Mouse (Mus musculus): ENCODE measurements around the gene Zfp346. TPM values are rescaled to one million over a fixed set of nuclear protein-coding genes. Genes with fewer than 3 reads are reported as not detected.
"Not testable (repeated sequence)": the region's sequence is repeated elsewhere in the genome, so short reads cannot be mapped to it uniquely, and the experiment has no call there.

Gene Zfp346
- total RNA-seq (2021) = 10 to 100 TPM; 44.3 to 54.4 TPM
- long read RNA-seq, experiment 1, transcript Zfp346-201 (7 exons, 3,333 nt) = major isoform, 5 of 25 reads
- long read RNA-seq, experiment 1, partial matches to known transcripts = 1 of 25 reads
- long read RNA-seq, experiment 1, other reads (novel, unspliced or antisense) = 14 of 25 reads
- long read RNA-seq, experiment 2, transcript Zfp346-201 (7 exons, 3,333 nt) = major isoform, 17 of 55 reads
- long read RNA-seq, experiment 2, transcript Zfp346-204 (3 exons, 644 nt) = minor isoform, 5 of 55 reads
- long read RNA-seq, experiment 2, partial matches to known transcripts = 3 of 55 reads
- long read RNA-seq, experiment 2, other reads (novel, unspliced or antisense) = 27 of 55 reads

DNA sequence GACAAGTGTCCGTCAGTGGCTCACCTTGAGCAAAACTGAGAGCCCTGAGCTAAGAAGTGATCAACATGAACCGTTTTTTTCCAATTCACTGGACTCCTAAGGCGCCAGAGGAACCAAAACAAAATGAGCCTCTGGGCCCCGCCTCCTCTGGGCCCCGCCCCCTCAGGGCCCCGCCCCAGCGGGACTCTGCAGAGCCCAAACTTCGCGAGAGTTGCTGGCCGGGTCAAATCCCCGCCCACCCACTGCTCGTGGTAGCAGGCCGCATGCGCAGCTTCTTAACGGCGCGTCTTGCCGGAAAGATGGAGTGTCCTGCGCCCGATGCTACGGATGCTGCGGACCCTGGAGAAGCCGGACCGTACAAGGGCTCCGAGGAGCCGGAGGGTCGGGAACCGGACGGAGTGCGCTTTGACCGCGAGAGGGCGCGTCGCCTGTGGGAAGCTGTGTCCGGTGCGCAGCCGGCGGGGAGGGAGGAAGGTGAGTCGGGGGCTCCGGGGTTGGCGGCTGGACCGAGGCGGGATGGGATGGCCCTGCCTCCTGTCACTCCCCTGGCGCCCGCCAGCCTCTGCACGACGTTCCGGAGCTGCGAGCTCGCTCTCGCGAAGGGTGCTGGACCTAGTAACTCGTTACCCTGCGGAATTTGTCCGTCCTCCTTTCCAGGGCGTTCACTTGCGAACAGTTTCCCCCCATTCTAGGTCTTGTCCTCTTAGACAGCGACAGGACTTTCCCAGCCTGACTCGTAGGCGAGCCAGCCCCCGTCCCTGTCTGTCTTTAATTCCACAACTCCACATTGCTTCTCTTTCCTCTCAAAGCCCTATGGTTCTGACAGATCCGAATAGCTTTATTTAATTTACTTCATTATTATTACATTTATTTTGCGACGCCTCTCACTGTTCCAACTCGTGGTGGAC lies at the start of gene Zfp346:
Zfp346 (plus strand) TSS at position 267 of the 908 bp plus-strand sequence.
- DNase-seq (ENCODE audit: low spot score in 2 of 2) = peak; percentile 96 to 97

DNA sequence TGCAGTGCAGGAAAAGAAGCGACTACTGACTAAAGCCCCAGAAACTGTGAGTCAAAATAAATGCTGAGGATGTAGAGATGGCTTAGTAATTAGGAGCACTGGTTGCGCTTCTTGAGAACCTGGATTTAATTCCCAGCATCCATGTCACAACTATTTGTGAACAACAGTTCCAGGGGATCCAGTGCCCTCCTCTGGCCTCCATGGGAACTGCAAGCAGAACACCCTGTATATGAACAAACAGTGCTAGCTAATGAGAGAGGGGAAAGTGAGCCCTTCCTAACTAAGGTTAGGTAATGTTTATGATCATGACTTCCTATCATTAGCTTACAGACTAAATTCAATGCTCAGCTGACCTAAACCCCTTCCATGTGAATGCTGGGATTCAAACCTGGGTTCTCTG lies 47.1 kb upstream of the Zfp346 start:
- DNase-seq (ENCODE audit: low spot score in 2 of 2) = peak in 1 of 2 experiments; percentile 25

GRCm38 (mm10) chr13:55063276-55063675 lies 41.8 kb upstream of the Zfp346 start:
- no peak for DNase-seq (ENCODE audit: low spot score in 2 of 2)

GRCm38 (mm10) chr13:55069719-55070118 lies 35.4 kb upstream of the Zfp346 start:
- DNase-seq (ENCODE audit: low spot score in 2 of 2) = no peak

- no peak for DNase-seq (ENCODE audit: low spot score in 2 of 2)
Measured at GRCm38 (mm10) chr13:55071322-55071721, 33.8 kb upstream of the Zfp346 start.

DNA sequence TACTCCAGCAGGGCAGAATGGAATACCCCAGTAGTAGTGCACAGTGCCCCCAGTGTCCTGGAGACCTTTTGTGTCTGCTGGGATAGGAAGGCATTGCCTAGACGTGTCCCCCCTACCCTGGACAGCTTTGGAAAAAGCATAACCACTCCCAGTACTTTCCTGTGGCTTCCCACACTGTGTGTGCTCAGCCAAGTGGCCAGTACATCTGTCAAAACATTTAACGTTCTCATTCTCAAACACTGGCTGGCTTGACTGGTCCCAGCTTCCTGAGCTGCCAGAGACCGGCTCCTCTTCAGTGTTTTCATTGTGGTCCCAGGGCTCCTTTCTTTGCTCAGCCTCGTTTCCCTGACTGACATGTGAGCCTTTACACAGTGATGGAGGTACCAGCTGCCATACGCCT lies 29.5 kb upstream of the Zfp346 start:
- DNase-seq (ENCODE audit: low spot score in 2 of 2) = no peak

DNA sequence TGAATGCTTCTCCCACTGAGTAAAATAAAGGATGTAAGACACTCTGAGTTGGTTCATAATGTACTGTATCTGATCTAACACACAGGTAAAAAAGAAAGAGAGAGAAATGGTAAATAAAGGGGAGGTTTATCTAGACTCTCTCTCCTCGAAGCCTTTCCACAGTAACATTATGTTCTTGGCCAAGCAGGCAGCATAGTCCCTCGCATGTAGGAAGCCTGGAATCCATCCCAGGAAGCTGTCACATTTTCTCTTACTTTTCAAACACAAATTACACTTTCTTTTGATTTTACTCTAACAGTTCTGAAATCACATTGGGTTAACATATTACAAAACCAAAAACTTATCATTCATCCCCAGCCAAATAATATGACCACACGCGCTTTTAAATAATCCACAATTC lies 12.5 kb upstream of the Zfp346 start:
- no peak for DNase-seq (ENCODE audit: low spot score in 2 of 2)

- DNase-seq (ENCODE audit: low spot score in 2 of 2) = not testable (repeated sequence)
Measured at GRCm38 (mm10) chr13:55097841-55098240, 7.3 kb upstream of the Zfp346 start.

GRCm38 (mm10) chr13:55099066-55099725 lies 5.9 kb upstream of the Zfp346 start:
- DNase-seq (ENCODE audit: low spot score in 2 of 2) = no peak

DNA sequence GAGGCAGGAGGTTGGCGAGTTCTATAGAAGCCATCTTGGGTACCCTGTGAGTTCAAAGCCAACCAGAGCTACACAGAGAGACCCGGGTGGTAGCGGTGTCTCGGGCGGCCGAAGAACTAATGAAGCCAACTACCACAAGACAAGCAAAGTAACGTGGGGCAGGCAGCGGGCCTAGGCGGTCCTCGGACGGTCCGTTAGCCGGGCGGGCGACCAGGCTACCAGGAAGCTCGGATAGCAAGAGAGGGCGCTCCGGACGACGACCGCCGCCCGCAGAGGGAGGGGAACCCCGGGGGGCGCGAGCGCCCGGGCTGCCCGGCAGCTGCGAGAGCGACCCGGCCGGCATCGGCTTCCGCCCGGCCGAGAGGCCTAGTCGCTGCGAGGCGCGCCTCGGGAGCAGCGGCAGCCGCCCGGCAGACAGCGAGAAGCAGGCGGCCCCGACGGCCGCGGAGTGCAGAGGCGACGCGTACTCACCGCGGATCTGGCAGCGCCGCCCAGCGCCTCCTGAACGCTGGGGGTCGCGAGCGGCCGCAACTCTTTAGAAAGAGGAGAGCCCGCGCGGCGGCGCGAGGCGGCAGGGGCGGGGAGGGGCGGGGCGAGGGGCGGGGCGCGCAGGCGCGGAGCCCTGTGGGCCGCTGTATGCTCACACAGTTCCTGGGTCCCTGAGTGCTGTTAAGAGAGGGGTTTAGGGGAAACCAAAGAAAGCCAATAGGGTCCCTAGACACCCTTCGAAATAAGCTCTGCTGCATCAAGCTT lies 5.2 kb upstream of the Zfp346 start, which contains the start of gene Uimc1:
Uimc1 (minus strand) TSS at position 575 of the 753 bp plus-strand sequence.
- DNase-seq (ENCODE audit: low spot score in 2 of 2) = peak; percentile 79

DNA sequence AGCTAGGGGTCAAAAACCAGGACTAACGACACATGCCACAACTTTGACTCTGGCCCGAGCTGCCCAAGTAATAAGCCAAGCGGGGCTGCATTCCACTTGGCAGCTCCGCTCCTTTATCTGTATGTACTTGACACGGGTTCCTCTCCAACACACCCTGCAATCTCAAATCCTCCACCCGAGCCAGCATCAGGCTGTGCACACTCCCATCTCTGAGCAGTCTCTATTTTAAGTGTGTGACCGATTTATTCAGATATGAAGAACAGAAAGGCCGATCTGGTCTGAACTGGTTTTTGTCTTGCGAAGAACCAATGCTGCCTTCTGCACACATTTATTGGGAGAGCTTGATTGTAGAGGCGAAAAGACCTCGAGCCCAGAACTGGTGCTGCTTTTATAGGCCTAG lies 3.5 kb upstream of the Zfp346 start:
- no peak for DNase-seq (ENCODE audit: low spot score in 2 of 2)

GRCm38 (mm10) chr13:55102366-55102765 lies 2.7 kb upstream of the Zfp346 start:
- DNase-seq (ENCODE audit: low spot score in 2 of 2) = no peak

DNA sequence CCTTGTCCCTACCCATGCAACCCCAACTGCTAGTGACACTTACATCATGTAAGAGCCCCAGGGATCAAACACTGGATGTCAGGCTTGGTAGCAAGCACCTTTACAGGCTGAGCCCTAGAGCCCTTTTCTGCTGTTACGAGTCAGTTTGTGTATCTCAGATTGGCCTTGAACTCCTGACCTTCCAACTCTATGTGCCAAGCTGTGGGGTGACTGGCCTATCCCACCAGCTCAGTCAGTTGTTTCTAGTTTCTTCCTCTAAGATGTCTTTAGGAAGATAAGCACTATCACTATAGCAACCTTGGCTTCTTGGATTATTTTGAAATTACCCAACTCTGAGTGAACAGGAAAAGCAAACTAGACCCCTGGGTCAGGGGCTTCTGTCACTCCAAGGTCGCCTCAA lies 1.8 kb upstream of the Zfp346 start:
- no peak for DNase-seq (ENCODE audit: low spot score in 2 of 2)

GRCm38 (mm10) chr13:55105953-55106691 lies 1.0 kb downstream of the Zfp346 start:
- DNase-seq (ENCODE audit: low spot score in 2 of 2) = peak in 1 of 2 experiments; percentile 49

DNA sequence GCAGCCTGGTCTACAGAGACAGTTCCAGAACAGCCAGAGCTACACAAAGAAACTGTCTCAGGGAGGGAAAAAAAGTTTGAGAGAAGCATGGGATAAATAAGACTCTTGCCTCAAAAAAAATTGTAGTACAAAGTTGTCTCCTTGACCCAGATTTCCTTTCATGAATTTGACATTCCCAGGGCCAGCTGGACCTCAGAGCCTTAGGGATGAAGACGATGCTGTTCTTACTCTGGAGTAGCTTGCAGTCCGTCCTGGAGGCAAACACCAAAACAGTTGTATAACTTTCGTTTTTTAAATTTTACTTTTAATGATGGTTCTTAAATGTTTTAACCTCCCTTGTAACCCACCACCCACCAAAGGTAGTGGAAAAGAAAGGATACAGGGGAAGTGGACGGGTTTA lies 2.0 kb downstream of the Zfp346 start:
- DNase-seq (ENCODE audit: low spot score in 2 of 2) = no peak

GRCm38 (mm10) chr13:55107694-55108093 lies 2.6 kb downstream of the Zfp346 start:
- DNase-seq (ENCODE audit: low spot score in 2 of 2) = peak; percentile 44 to 66

DNA sequence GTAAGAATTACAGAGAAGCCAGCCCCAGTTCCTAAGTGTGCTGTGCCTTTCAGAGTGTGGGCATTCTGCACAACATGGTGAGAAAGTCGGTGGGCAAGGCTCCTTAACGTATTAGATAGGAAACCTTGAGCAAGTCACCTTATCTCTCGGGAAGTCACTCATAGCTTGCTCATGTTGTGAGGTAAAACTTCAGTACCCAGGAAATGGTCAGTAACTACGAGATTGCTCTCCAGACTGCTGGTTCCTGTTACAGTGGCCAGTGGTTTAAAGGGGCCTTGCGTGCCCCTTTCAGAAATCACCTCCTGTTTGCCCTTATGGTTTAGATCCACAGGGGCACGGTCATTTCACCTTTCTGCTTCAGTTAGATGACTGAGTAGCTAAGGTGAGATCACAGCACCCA lies 9.3 kb downstream of the Zfp346 start:
- no peak for DNase-seq (ENCODE audit: low spot score in 2 of 2)

GRCm38 (mm10) chr13:55124903-55125302 lies 19.8 kb downstream of the Zfp346 start:
- no peak for DNase-seq (ENCODE audit: low spot score in 2 of 2)

DNA sequence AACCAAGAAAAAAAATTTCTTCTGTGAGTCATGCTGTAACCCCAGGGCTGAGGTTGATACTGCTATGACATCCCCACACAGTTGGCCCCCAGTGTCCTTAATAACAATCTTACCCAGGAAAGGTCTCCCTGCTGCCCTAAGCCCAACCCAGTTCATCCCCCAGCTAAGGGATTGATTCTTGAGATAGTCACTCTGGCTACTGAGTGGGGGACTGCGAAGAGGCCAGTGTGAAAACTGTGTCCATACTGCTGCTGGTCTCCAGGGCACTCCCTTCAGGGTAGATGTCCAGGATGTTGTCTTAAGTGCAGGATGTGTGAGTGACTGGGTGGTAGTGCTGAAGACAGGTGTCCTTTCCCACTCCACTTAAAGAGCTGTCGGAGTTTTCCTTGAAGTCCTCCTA lies 28.3 kb downstream of the Zfp346 start, which contains the start of gene Gm17617:
Gm17617 (minus strand) TSS at position 101 of the 400 bp plus-strand sequence.
- no peak for DNase-seq (ENCODE audit: low spot score in 2 of 2)

- DNase-seq (ENCODE audit: low spot score in 2 of 2) = no peak
Measured at GRCm38 (mm10) chr13:55135382-55135781, 30.3 kb downstream of the Zfp346 start.

All from adrenal gland, adult 18-20 months (tissue).